Mouse (Mus musculus): Measurements from ENCODE around the gene Iqschfp. TPM values are rescaled to one million over a fixed set of nuclear protein-coding genes. Genes with fewer than 3 reads are reported as not detected.

Iqschfp gene
- total and polyA plus RNA-seq, 2 experiments from 2014 or later, result 2.7 to 5.6 TPM

GRCm38 (mm10) chr3:68196933-68197332 lies 304.9 kb downstream of the Iqschfp start:
- no peak for TF ChIP-seq CTCF (IDR thresholded peaks at IDR 0.05; ENCODE audit: low read depth)
- Histone ChIP-seq H3K9me3 (ENCODE audit: low read length) (no peaks in the 10 kb centered on the region), H3K4me1 (ENCODE audit: insufficient read depth, low read length) (no peaks in the 10 kb centered on the region), H3K9ac (replicated peaks; ENCODE audit: low read length) (no peak overlapping the region), H3K4me2 (ENCODE audit: low read depth, low read length) (no peak overlapping the region), H3K4me3 (ENCODE audit: low read length) (no peak overlapping the region), H3K36me3 (ENCODE audit: insufficient read depth, low read length) (no peaks in the 10 kb centered on the region), H3K27ac (no peak overlapping the region), H3K27me3 (ENCODE audit: insufficient read depth, low read length) (no peaks in the 10 kb centered on the region)
- 94% methylated on average over 1 of the region's 1 CpGs for WGBS
- ATAC-seq (no peak), DNase-seq (ENCODE audit: low spot score) (no peak)

DNA sequence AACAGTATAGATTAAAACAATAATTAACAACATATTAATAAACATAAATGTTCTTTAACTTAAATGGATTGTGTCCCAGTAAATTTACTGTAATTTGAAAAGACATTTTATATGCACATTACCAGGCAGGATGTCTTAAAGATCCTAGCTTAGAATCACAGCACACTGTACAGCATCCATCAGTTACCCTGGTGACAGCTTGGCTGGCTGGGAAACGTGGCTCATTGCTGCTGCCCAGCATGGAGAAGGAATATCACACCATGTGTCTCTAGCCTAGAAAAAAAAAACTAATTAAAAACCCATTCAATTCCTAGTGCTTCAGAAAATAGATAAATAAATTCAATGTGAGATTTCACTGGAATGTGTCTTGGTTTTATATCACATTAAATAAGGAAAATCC lies 309.2 kb downstream of the Iqschfp start:
- Histone ChIP-seq H3K9ac (replicated peaks; ENCODE audit: low read length) (no peak overlapping the region), H3K27me3 (ENCODE audit: insufficient read depth, low read length) (no peaks in the 10 kb centered on the region), H3K27ac (no peak overlapping the region), H3K4me2 (ENCODE audit: low read depth, low read length) (no peak overlapping the region), H3K36me3 (ENCODE audit: insufficient read depth, low read length) (no peaks in the 10 kb centered on the region), H3K4me3 (ENCODE audit: low read length) (no peak overlapping the region), H3K4me1 (ENCODE audit: insufficient read depth, low read length) (no peaks in the 10 kb centered on the region; the same call in 1 of the 2 replicates), H3K9me3 (ENCODE audit: low read length) (no peaks in the 10 kb centered on the region)
- no peak for TF ChIP-seq CTCF (IDR thresholded peaks at IDR 0.05; ENCODE audit: low read depth)
- peak; percentile 57 for DNase-seq (ENCODE audit: low spot score)
- peak; percentile 77; the same call in 1 of the 2 replicates for ATAC-seq
- WGBS, result 8% methylated on average over 1 of the region's 1 CpGs

GRCm38 (mm10) chr3:68202162-68202902 lies 310.3 kb downstream of the Iqschfp start:
- Histone ChIP-seq H3K9me3 (ENCODE audit: low read length) (no peaks in the 10 kb centered on the region), H3K4me2 (ENCODE audit: low read depth, low read length) (no peak overlapping the region), H3K27ac (no peak overlapping the region), H3K27me3 (ENCODE audit: insufficient read depth, low read length) (no peaks in the 10 kb centered on the region), H3K9ac (replicated peaks; ENCODE audit: low read length) (no peak overlapping the region), H3K36me3 (ENCODE audit: insufficient read depth, low read length) (no peaks in the 10 kb centered on the region), H3K4me1 (ENCODE audit: insufficient read depth, low read length) (no peaks in the 10 kb centered on the region; the same call in 1 of the 2 replicates), H3K4me3 (ENCODE audit: low read length) (no peak overlapping the region)
- ATAC-seq (no peak), DNase-seq (ENCODE audit: low spot score) (no peak)
- 25% methylated on average over 4 of the region's 4 CpGs for WGBS
- TF ChIP-seq CTCF (IDR thresholded peaks at IDR 0.05; ENCODE audit: low read depth), result no peak

DNA sequence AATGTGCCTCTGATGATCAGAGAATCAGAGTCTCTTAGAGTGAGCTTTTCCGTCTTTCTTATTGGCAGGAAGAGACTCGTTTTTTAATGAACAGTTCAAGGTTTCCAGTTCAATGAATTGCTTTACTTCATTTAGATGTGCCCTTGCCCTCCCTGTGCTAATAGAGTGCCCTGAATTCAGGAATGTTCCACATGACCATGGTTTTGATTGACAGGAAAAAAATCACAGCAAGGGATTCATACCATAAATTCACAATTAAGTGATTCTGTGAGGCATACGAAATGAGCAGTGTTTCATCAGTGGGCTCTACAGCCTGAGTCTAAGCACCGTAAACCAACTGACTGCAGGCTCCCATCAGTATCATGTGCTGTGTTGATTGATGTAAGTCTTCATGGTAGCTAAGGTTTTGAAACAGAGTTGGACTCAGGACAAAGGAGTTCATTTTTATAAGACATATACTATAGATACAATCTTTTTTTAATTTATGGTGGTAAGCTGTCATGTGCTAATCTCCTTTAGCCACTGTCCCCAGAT lies 312.0 kb downstream of the Iqschfp start:
- H3K9me3 ChIP-seq (ENCODE audit: low read length), result no peaks in the 10 kb centered on the region
- no peaks in the 10 kb centered on the region for H3K36me3 ChIP-seq (ENCODE audit: insufficient read depth, low read length)
- no peak overlapping the region for H3K4me2 ChIP-seq (ENCODE audit: low read depth, low read length)
- ATAC-seq (no peak), DNase-seq (ENCODE audit: low spot score) (no peak)
- no peak overlapping the region for H3K27ac ChIP-seq
- no peak for TF ChIP-seq CTCF (IDR thresholded peaks at IDR 0.05; ENCODE audit: low read depth)
- H3K27me3 ChIP-seq (ENCODE audit: insufficient read depth, low read length), result no peaks in the 10 kb centered on the region
- 37% methylated on average over 4 of the region's 4 CpGs for WGBS
- no peak overlapping the region for H3K9ac ChIP-seq (replicated peaks; ENCODE audit: low read length)
- H3K4me1 ChIP-seq (ENCODE audit: insufficient read depth, low read length), result no peaks in the 10 kb centered on the region; the same call in 1 of the 2 replicates
- no peak overlapping the region for H3K4me3 ChIP-seq (ENCODE audit: low read length)

GRCm38 (mm10) chr3:68210422-68210821 lies 318.4 kb downstream of the Iqschfp start:
- no peaks in the 10 kb centered on the region for H3K9me3 ChIP-seq (ENCODE audit: low read length)
- H3K36me3 ChIP-seq (ENCODE audit: insufficient read depth, low read length), result no peaks in the 10 kb centered on the region
- WGBS, result 59% methylated on average over 4 of the region's 4 CpGs
- H3K4me2 ChIP-seq (ENCODE audit: low read depth, low read length), result no peak overlapping the region
- no peak overlapping the region for H3K9ac ChIP-seq (replicated peaks; ENCODE audit: low read length)
- no peaks in the 10 kb centered on the region for H3K4me1 ChIP-seq (ENCODE audit: insufficient read depth, low read length)
- no peak for ATAC-seq
- TF ChIP-seq CTCF (IDR thresholded peaks at IDR 0.05; ENCODE audit: low read depth), result no peak
- no peak for DNase-seq (ENCODE audit: low spot score)
- H3K4me3 ChIP-seq (ENCODE audit: low read length), result no peak overlapping the region
- no peak overlapping the region for H3K27ac ChIP-seq
- H3K27me3 ChIP-seq (ENCODE audit: insufficient read depth, low read length), result no peaks in the 10 kb centered on the region

DNA sequence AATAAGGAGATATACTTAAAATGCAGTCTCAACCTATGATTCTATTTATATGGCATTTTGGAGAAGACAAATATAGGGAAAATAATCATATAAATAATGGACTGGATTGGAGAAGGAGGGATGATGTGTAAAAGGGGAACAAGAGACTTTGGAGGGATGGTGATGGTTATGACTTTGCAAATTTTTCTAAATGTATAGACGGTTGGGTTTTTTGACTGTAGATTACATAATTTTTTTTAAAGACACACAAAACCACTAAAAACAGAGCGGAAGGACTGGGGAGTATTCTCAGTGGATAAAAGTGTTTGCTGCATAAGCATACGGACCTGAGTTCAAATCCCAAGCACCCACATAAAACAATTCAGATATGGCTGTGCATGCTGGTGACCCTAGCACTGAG lies 329.4 kb downstream of the Iqschfp start:
- WGBS, result 90% methylated on average over 3 of the region's 3 CpGs
- H3K27me3 ChIP-seq (ENCODE audit: insufficient read depth, low read length), result no peaks in the 10 kb centered on the region
- H3K4me3 ChIP-seq (ENCODE audit: low read length), result no peak overlapping the region
- H3K4me2 ChIP-seq (ENCODE audit: low read depth, low read length), result no peak overlapping the region
- ATAC-seq (no peak), DNase-seq (ENCODE audit: low spot score) (no peak)
- no peak overlapping the region for H3K9ac ChIP-seq (replicated peaks; ENCODE audit: low read length)
- H3K9me3 ChIP-seq (ENCODE audit: low read length), result no peaks in the 10 kb centered on the region
- no peaks in the 10 kb centered on the region for H3K36me3 ChIP-seq (ENCODE audit: insufficient read depth, low read length)
- H3K4me1 ChIP-seq (ENCODE audit: insufficient read depth, low read length), result no peaks in the 10 kb centered on the region
- no peak for TF ChIP-seq CTCF (IDR thresholded peaks at IDR 0.05; ENCODE audit: low read depth)
- H3K27ac ChIP-seq, result no peak overlapping the region

GRCm38 (mm10) chr3:68239887-68240286 lies 347.9 kb downstream of the Iqschfp start:
- Histone ChIP-seq H3K4me2 (ENCODE audit: low read depth, low read length) (no peak overlapping the region), H3K27ac (no peak overlapping the region), H3K9me3 (ENCODE audit: low read length) (no peaks in the 10 kb centered on the region), H3K4me3 (ENCODE audit: low read length) (no peak overlapping the region), H3K27me3 (ENCODE audit: insufficient read depth, low read length) (no peaks in the 10 kb centered on the region), H3K36me3 (ENCODE audit: insufficient read depth, low read length) (no peaks in the 10 kb centered on the region), H3K4me1 (ENCODE audit: insufficient read depth, low read length) (no peaks in the 10 kb centered on the region), H3K9ac (replicated peaks; ENCODE audit: low read length) (no peak overlapping the region)
- ATAC-seq (no peak), DNase-seq (ENCODE audit: low spot score) (no peak)
- no peak for TF ChIP-seq CTCF (IDR thresholded peaks at IDR 0.05; ENCODE audit: low read depth)
- WGBS, result 83% methylated on average over 2 of the region's 2 CpGs
